In the genomic region with DNA sequence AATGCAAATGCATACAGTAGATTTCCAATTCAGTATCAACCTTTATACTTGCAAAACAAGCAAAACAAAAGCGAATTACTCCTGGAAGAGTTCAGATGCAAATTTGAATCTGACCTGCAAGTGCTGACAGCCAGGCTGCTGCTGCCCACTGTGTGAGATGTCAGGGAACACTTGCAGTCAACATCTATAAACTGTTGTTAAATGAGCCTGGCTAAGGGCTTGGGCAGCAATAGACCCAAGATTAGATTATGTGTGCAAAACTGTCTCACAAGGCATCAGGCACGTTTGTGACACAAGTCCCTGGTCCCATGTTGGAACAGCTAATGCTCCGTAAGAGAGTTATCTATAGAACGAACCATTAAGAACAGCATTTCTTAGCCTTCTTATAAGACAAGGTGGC, we compare ENCODE assay signal across 31 mouse cellular contexts. TPM values are rescaled to one million over a fixed set of nuclear protein-coding genes. Genes with fewer than 3 reads are reported as not detected.
DNase-seq lines count a peak whose midpoint lies in the region; ATAC-seq and TF ChIP-seq lines count a peak whose summit lies in the region.
"Had no signal": no experiment of that assay in that cellular context is flagged by ENCODE, and none has a peak within 500 bp of the region (broad histone marks: within the 10 kb centered on the region; RNA-seq: fewer than 3 reads in every experiment).

No protein-coding gene starts in this region.

- no peak overlapping the region for H3K9ac ChIP-seq in heart, embryonic 15.5 days
- no peak overlapping the region for H3K9ac ChIP-seq in heart, postnatal 0 days (replicated peaks; ENCODE audit: low read depth, low read length)
- H3K9ac ChIP-seq in heart, adult 2 months (ENCODE audit: low read depth, low read length): no peak overlapping the region
- H3K9ac ChIP-seq: embryonic facial prominence, embryonic 13.5 days; embryonic facial prominence, embryonic 15.5 days; forebrain, embryonic 12.5 days; forebrain, embryonic 15.5 days had no signal

- no peak for TF ChIP-seq EP300 in heart, postnatal 0 days (IDR thresholded peaks at IDR 0.05; ENCODE audit: low read depth)
- no peak for TF ChIP-seq EP300 in heart, adult 2 months (IDR thresholded peaks at IDR 0.05; ENCODE audit: insufficient read depth, low read depth, low read length)

- DNase-seq in heart, adult 11 months: peak; percentile 79
- no peak for DNase-seq in heart, postnatal 25 days (ENCODE audit: low spot score)
- DNase-seq in heart, postnatal 4 days: no peak
- DNase-seq in heart, postnatal 0 days (ENCODE audit: low spot score): peak; percentile 49
- no peak for DNase-seq in heart, adult 2 months
- DNase-seq in testis, postnatal 14 days (ENCODE audit: low spot score): no peak
- DNase-seq: adrenal gland, adult 2 months; adrenal gland, postnatal 10 days; adrenal gland, postnatal 25 days; cerebellum, adult 11 months; cerebellum, adult 18-20 months; cerebellum, adult 8-10 months; cerebellum, adult 9-11 months; cerebellum, postnatal 14 days; cerebellum, postnatal 36 days; embryo, embryonic 11 days had no signal

- H3K4me1 ChIP-seq in heart, embryonic 15.5 days (replicated peaks): no peaks in the 10 kb centered on the region; the same call in 1 of the 2 replicates
- no peaks in the 10 kb centered on the region for H3K4me1 ChIP-seq in heart, postnatal 0 days (ENCODE audit: control insufficient read depth, insufficient read depth)
- no peaks in the 10 kb centered on the region for H3K4me1 ChIP-seq in heart, adult 2 months (ENCODE audit: control insufficient read depth, insufficient read depth, low read length)
- H3K4me1 ChIP-seq in testis, adult 2 months (ENCODE audit: control insufficient read depth, insufficient read depth, low read length): no peaks in the 10 kb centered on the region; the same call in 1 of the 2 replicates
- H3K4me1 ChIP-seq: embryonic facial prominence, embryonic 13.5 days; embryonic facial prominence, embryonic 15.5 days; forebrain, embryonic 10.5 days; forebrain, embryonic 12.5 days; forebrain, embryonic 15.5 days had no signal

- H3K79me2 ChIP-seq in heart, adult 2 months (replicated peaks; ENCODE audit: control insufficient read depth, insufficient read depth, low read length): no peaks in the 10 kb centered on the region

- no peak for TF ChIP-seq CTCF in heart, postnatal 0 days (IDR thresholded peaks at IDR 0.05; ENCODE audit: low read depth)
- no peak for TF ChIP-seq CTCF in heart, adult 2 months (IDR thresholded peaks at IDR 0.05)
- TF ChIP-seq CTCF in testis, adult 2 months (IDR thresholded peaks at IDR 0.05; ENCODE audit: control insufficient read depth, insufficient read depth, insufficient replicate concordance, low read depth, low read length): no peak

- H3K4me3 ChIP-seq in heart, embryonic 15.5 days: no peak overlapping the region
- H3K4me3 ChIP-seq in heart, postnatal 0 days (ENCODE audit: low read depth, low read length): no peak overlapping the region
- H3K4me3 ChIP-seq in heart, adult 2 months: no peak overlapping the region
- peak overlapping the region; percentile 65 for H3K4me3 ChIP-seq in testis, adult 2 months (ENCODE audit: control insufficient read depth, low read depth, low read length)
- H3K4me3 ChIP-seq: embryonic facial prominence, embryonic 13.5 days; embryonic facial prominence, embryonic 15.5 days; erythroblast, embryonic 14.5 days; forebrain, embryonic 10.5 days; forebrain, embryonic 12.5 days; forebrain, embryonic 15.5 days had no signal

- no peaks in the 10 kb centered on the region for H3K9me3 ChIP-seq in heart, embryonic 15.5 days (replicated peaks)
- H3K9me3 ChIP-seq in heart, postnatal 0 days (replicated peaks; ENCODE audit: control insufficient read depth, low read length): no peaks in the 10 kb centered on the region
- H3K9me3 ChIP-seq: embryonic facial prominence, embryonic 13.5 days; embryonic facial prominence, embryonic 15.5 days; forebrain, embryonic 10.5 days; forebrain, embryonic 12.5 days; forebrain, embryonic 15.5 days; G1E had no signal

- TF ChIP-seq POLR2A in heart, adult 2 months (IDR thresholded peaks at IDR 0.05; ENCODE audit: insufficient read depth, low read depth, low read length): no peak
- no peak for TF ChIP-seq POLR2A in testis, adult 2 months (IDR thresholded peaks at IDR 0.05; ENCODE audit: control insufficient read depth, low read depth, low read length)

- ATAC-seq in heart, embryonic 15.5 days (replicated peaks; ENCODE audit: insufficient number of reproducible peaks, insufficient read depth, low FRiP score, low read depth): no peak; the same call in 1 of the 2 replicates
- peak; percentile 81 for ATAC-seq in heart, postnatal 0 days (ENCODE audit: insufficient read depth, low read depth)
- ATAC-seq: activated CD4-positive, CD25-positive, alpha-beta regulatory T cell, adult 4 months; CD4-positive, CD25-positive, alpha-beta regulatory T cell, adult 4 months; forebrain, embryonic 15.5 days; Patski had no signal

- no peaks in the 10 kb centered on the region for H3K27me3 ChIP-seq in heart, embryonic 15.5 days
- no peaks in the 10 kb centered on the region for H3K27me3 ChIP-seq in heart, postnatal 0 days (ENCODE audit: control insufficient read depth, insufficient read depth, low read length)
- no peaks in the 10 kb centered on the region for H3K27me3 ChIP-seq in heart, adult 2 months (ENCODE audit: control insufficient read depth, insufficient read depth, low read length)
- H3K27me3 ChIP-seq in testis, adult 2 months (ENCODE audit: control insufficient read depth, insufficient read depth, low read length): no peaks in the 10 kb centered on the region
- H3K27me3 ChIP-seq: CH12.LX; embryonic facial prominence, embryonic 13.5 days; embryonic facial prominence, embryonic 15.5 days; forebrain, embryonic 12.5 days; forebrain, embryonic 15.5 days; Patski had no signal

- 25% methylated on average over 4 of the region's 4 CpGs for whole genome bisulfite sequencing in heart, embryonic 15.5 days
- WGBS in heart, postnatal 0 days: 18% methylated on average over 4 of the region's 4 CpGs
- WGBS in heart, adult 2 months: 57% methylated on average over 4 of the region's 4 CpGs

- no peaks in the 10 kb centered on the region for H3K36me3 ChIP-seq in heart, embryonic 15.5 days
- no peaks in the 10 kb centered on the region for H3K36me3 ChIP-seq in heart, postnatal 0 days (replicated peaks; ENCODE audit: control insufficient read depth, insufficient read depth, low read length)
- no peaks in the 10 kb centered on the region for H3K36me3 ChIP-seq in heart, adult 2 months (ENCODE audit: control insufficient read depth, insufficient read depth, low read length)
- no peaks in the 10 kb centered on the region for H3K36me3 ChIP-seq in testis, adult 2 months (ENCODE audit: control insufficient read depth, insufficient read depth, low read length)
- H3K36me3 ChIP-seq: embryonic facial prominence, embryonic 13.5 days; embryonic facial prominence, embryonic 15.5 days; forebrain, embryonic 10.5 days; forebrain, embryonic 12.5 days; forebrain, embryonic 15.5 days; G1E had no signal

- 0 out of 2 replicates have a peak overlapping the region, but pooled peaks have one; percentile 36 for H3K27ac ChIP-seq in heart, embryonic 15.5 days
- peak overlapping the region; percentile 41 for H3K27ac ChIP-seq in heart, postnatal 0 days (ENCODE audit: low read depth)
- H3K27ac ChIP-seq in heart, adult 2 months: no peak overlapping the region
- H3K27ac ChIP-seq in testis, adult 2 months (ENCODE audit: control insufficient read depth, insufficient read depth, low read depth, low read length): peak overlapping the region; percentile 75
- H3K27ac ChIP-seq: embryonic facial prominence, embryonic 13.5 days; embryonic facial prominence, embryonic 15.5 days; forebrain, embryonic 10.5 days; forebrain, embryonic 12.5 days; forebrain, embryonic 15.5 days had no signal

- no peak overlapping the region for H3K4me2 ChIP-seq in heart, embryonic 15.5 days
- no peak overlapping the region for H3K4me2 ChIP-seq in heart, postnatal 0 days (ENCODE audit: low read depth, low read length)
- H3K4me2 ChIP-seq: embryonic facial prominence, embryonic 13.5 days; embryonic facial prominence, embryonic 15.5 days; forebrain, embryonic 12.5 days; forebrain, embryonic 15.5 days had no signal

- intact Hi-C loops in heart, postnatal 25 days (cut with DNase I): loop anchor here (5.0 kb wide), 1 partner anchor 50 kb away; no protein-coding TSS in a partner anchor
- intact Hi-C loops in heart, adult 2 months (cut with DNase I): loop anchor here (5.0 kb wide), 1 partner anchor 50 kb away; no protein-coding TSS in a partner anchor

RNA-seq across cellular contexts. Expression of a gene that starts 0.4 kb away (rescaled TPM):
- not detected for total RNA-seq in heart, postnatal 25 days (2021)
- not detected in 2 replicates for polyA plus RNA-seq in heart, embryonic 15.5 days (2015; fragmentation: Nextera tagmentation; extraction: Ambion mirVana)
- not detected for total RNA-seq in heart, postnatal 4 days (2021)
- total RNA-seq in heart, postnatal 0 days (2014; rRNA removed; ENCODE audit: low replicate concordance): not detected in 2 replicates
- 0.04 TPM in 1 of 2 replicates, not detected in the other for polyA plus RNA-seq in heart, postnatal 0 days (2015; fragmentation: Nextera tagmentation; extraction: Ambion mirVana)
- total RNA-seq in heart, adult 2 months (2021): not detected
- polyA plus RNA-seq in heart, adult 2 months (2012; rRNA removed): not detected in 2 replicates
- 50.4 and 66.3 TPM in 2 replicates for polyA plus RNA-seq in testis, adult 2 months (2012; rRNA removed)
- total RNA-seq: adrenal gland, adult 2 months; adrenal gland, postnatal 10 days; adrenal gland, postnatal 25 days; common myeloid progenitor, adult 5-6 weeks had no signal
- polyA plus RNA-seq: activated CD4-positive, CD25-positive, alpha-beta regulatory T cell, adult 4 months; adrenal gland, adult 2 months; CD4-positive, CD25-positive, alpha-beta regulatory T cell, adult 4 months; embryonic facial prominence, embryonic 11.5 days; erythroblast, embryonic 14.5 days; forebrain, embryonic 10.5 days; G1E; Patski had no signal

Comparison
In these comparisons a context has a peak if more than half of its experiments do, and no peak if none do; other contexts are left out.
1. DNase-seq: peak in heart, adult 11 months (single experiment) and heart, postnatal 0 days (single experiment); none in heart, postnatal 25 days (single experiment), heart, postnatal 4 days (single experiment), heart, adult 2 months (0 of 2) and testis, postnatal 14 days (single experiment).